Mouse (Mus musculus) WW6 (cell line): ENCODE data around the gene Mrgprh.

Experiments
- DNase-seq: peaks from one replicate; pipeline ENCODE4 v3.0.0-alpha.2; 2013; ENCODE audit warnings: low read depth, low spot score

The Mrgprh gene

GRCm38 (mm10) chr17:12916588-12917380 lies 41.0 kb downstream of the Mrgprh start:
- peak; percentile 34 for DNase-seq

- DNase-seq: no peak
These were observed 45.2 kb downstream of the Mrgprh start for GRCm38 (mm10) chr17:12921073-12921472.

- DNase-seq: no peak
These were observed 49.2 kb downstream of the Mrgprh start for GRCm38 (mm10) chr17:12925001-12925400.

- DNase-seq: no peak
These were observed 49.9 kb downstream of the Mrgprh start for GRCm38 (mm10) chr17:12925703-12926180.
